Mouse (Mus musculus) testis, adult 2 months (tissue): ENCODE measurements around the gene Tubgcp2.

ENCODE experiments used
- CTCF ChIP-seq: fragments of 200-500 bp; IDR thresholded peaks from 2 replicates; pipeline ENCODE4 v1.5.1; 2012; ENCODE audit warnings: low read depth, mild to moderate bottlenecking, inconsistent platforms, low read length, moderate library complexity; ENCODE audit not compliant: control insufficient read depth, insufficient read depth, insufficient replicate concordance
- POLR2A ChIP-seq: fragments of 200-500 bp; IDR thresholded peaks from 2 replicates; pipeline ENCODE4 v1.6.1; 2012; ENCODE audit warnings: low read depth, mild to moderate bottlenecking, inconsistent platforms, low read length, moderate library complexity; ENCODE audit not compliant: control insufficient read depth

GRCm38 (mm10) chr7:140054124-140054523 lies 17.7 kb upstream of the Tubgcp2 start:
- no peak for TF ChIP-seq CTCF
- TF ChIP-seq POLR2A: no peak
